Mouse (Mus musculus) myocyte (in vitro differentiated cells): Measurements from ENCODE around the gene Fcrla. TPM values are rescaled to one million over a fixed set of nuclear protein-coding genes. Genes with fewer than 3 reads are reported as not detected.

Experiments used
- H3K27me3 ChIP-seq: one replicate; pipeline ENCODE4 v1.6.1; 2011; ENCODE audit not compliant: control insufficient read depth, insufficient read depth, insufficient read length
- H3K36me3 ChIP-seq: one replicate; pipeline ENCODE4 v1.6.1; 2011; ENCODE audit not compliant: control insufficient read depth, insufficient read depth
- H3K4me2 ChIP-seq: one replicate; pipeline ENCODE4 v1.6.1; 2011; ENCODE audit warnings: low read depth, control low read depth
- H3K4me3 ChIP-seq: one replicate; pipeline ENCODE4 v1.5.1; 2011; ENCODE audit warnings: mild to moderate bottlenecking, control low read depth, moderate library complexity
- H3K79me2 ChIP-seq: one replicate; pipeline ENCODE4 v1.6.1; 2011; ENCODE audit not compliant: control insufficient read depth, insufficient read depth
- H3ac ChIP-seq: one replicate; pipeline ENCODE4 v1.6.1; 2011; ENCODE audit not compliant: control insufficient read depth, insufficient read length
- CEBPB ChIP-seq: IDR thresholded peaks from 2 replicates; pipeline ENCODE4 v1.6.1; 2011; ENCODE audit warnings: mild to moderate bottlenecking, moderate library complexity; ENCODE audit not compliant: poor library complexity, insufficient read depth, severe bottlenecking
- E2F4 ChIP-seq: IDR thresholded peaks from one replicate; pipeline ENCODE4 v1.6.1; 2011; ENCODE audit warnings: mild to moderate bottlenecking, control low read depth, moderate library complexity; ENCODE audit not compliant: insufficient read depth
- MAX ChIP-seq: IDR thresholded peaks from one replicate; pipeline ENCODE4 v1.6.1; 2011; ENCODE audit warnings: low read depth, mild to moderate bottlenecking, control low read depth
- MYOD1 ChIP-seq, 3 experiments: IDR thresholded peaks; one replicate each; pipeline ENCODE4 v1.6.1; 2011; ENCODE audit warnings: control low read depth in 2 of 3, low read depth in 2 of 3, mild to moderate bottlenecking in 2 of 3, moderate library complexity in 1 of 3; ENCODE audit not compliant: insufficient read length in 2 of 3, control insufficient read depth in 1 of 3
- MYOG ChIP-seq, 3 experiments: IDR thresholded peaks; one replicate each; pipeline ENCODE4 v1.6.1; 2011; ENCODE audit warnings: control low read depth in 2 of 3, low read depth in 2 of 3, mild to moderate bottlenecking in 2 of 3; ENCODE audit not compliant: insufficient read length in 2 of 3, control insufficient read depth in 1 of 3, insufficient read depth in 1 of 3
- POLR2A ChIP-seq: IDR thresholded peaks from one replicate; pipeline ENCODE4 v1.6.1; 2011; ENCODE audit warnings: low read depth, mild to moderate bottlenecking, control low read depth, moderate library complexity; ENCODE audit not compliant: insufficient read length
- POLR2AphosphoS2 ChIP-seq: IDR thresholded peaks from one replicate; pipeline ENCODE4 v1.6.1; 2011; ENCODE audit warnings: low read depth, control low read depth; ENCODE audit not compliant: insufficient read length
- REST ChIP-seq: IDR thresholded peaks from one replicate; pipeline ENCODE4 v1.6.1; 2011; ENCODE audit warnings: mild to moderate bottlenecking, control low read depth, moderate library complexity; ENCODE audit not compliant: insufficient read depth, insufficient read length
- SRF ChIP-seq: IDR thresholded peaks from one replicate; pipeline ENCODE4 v1.6.1; 2011; ENCODE audit warnings: low read depth; ENCODE audit not compliant: control insufficient read depth, insufficient read length
- TCF12 ChIP-seq: IDR thresholded peaks from one replicate; pipeline ENCODE4 v1.6.1; 2011; ENCODE audit warnings: mild to moderate bottlenecking, control low read depth; ENCODE audit not compliant: poor library complexity, insufficient read depth, severe bottlenecking
- TCF3 ChIP-seq: IDR thresholded peaks from one replicate; pipeline ENCODE4 v1.6.1; 2011; ENCODE audit warnings: low read depth, control low read depth; ENCODE audit not compliant: insufficient read length
- USF1 ChIP-seq: IDR thresholded peaks from one replicate; pipeline ENCODE4 v1.6.1; 2011; ENCODE audit warnings: low read depth, mild to moderate bottlenecking, control low read depth, moderate library complexity
- polyA plus RNA-seq: library from polyadenylated mRNA; unstranded; fragments of >200 nt; fragmentation: generic; extraction: Trizol; gene quantifications from one replicate; pipeline ENCODE4 v1.2.1, GENCODE M21; 2012; ENCODE audit warnings: missing spikeins

Gene Fcrla
- polyA plus RNA-seq, 1 experiment, result not detected

- TF ChIP-seq CEBPB, result no peak
- TF ChIP-seq REST, result no peak
- TF ChIP-seq MYOD1 (IDR thresholded peaks at IDR 0.05; ENCODE audit: control insufficient read depth in 1 of 3, insufficient read length in 2 of 3, low read depth in 2 of 3), result no peak
- no peak for TF ChIP-seq SRF
- no peak for TF ChIP-seq USF1
- no peak for TF ChIP-seq MYOG (IDR thresholded peaks at IDR 0.05; ENCODE audit: control insufficient read depth in 1 of 3, insufficient read depth in 1 of 3, insufficient read length in 2 of 3, low read depth in 2 of 3)
- no peak for TF ChIP-seq TCF3
- TF ChIP-seq TCF12, result no peak
- TF ChIP-seq MAX, result no peak
- TF ChIP-seq POLR2AphosphoS2, result no peak
- TF ChIP-seq E2F4, result no peak
- no peak for TF ChIP-seq POLR2A
- Histone ChIP-seq H3ac (no peak overlapping the region), H3K27me3 (no peaks in the 10 kb centered on the region), H3K4me3 (no peak overlapping the region), H3K36me3 (no peaks in the 10 kb centered on the region), H3K4me2 (no peak overlapping the region), H3K79me2 (no peaks in the 10 kb centered on the region)
Observed at GRCm38 (mm10) chr1:170924485-170924884, 2.9 kb downstream of the Fcrla start.

GRCm38 (mm10) chr1:170919308-170919707, 8.1 kb downstream of the Fcrla start:
- H3K4me3 ChIP-seq, result no peak overlapping the region
- H3K36me3 ChIP-seq, result no peaks in the 10 kb centered on the region

GRCm38 (mm10) chr1:170915657-170916056, 11.7 kb downstream of the Fcrla start:
- no peak overlapping the region for H3K4me2 ChIP-seq
- no peak overlapping the region for H3ac ChIP-seq
- TF ChIP-seq MAX (no peak), MYOD1 (IDR thresholded peaks at IDR 0.05; ENCODE audit: control insufficient read depth in 1 of 3, insufficient read length in 2 of 3, low read depth in 2 of 3) (no peak), REST (no peak), E2F4 (no peak), POLR2AphosphoS2 (no peak), TCF3 (no peak), USF1 (no peak), TCF12 (no peak), MYOG (IDR thresholded peaks at IDR 0.05; ENCODE audit: control insufficient read depth in 1 of 3, insufficient read depth in 1 of 3, insufficient read length in 2 of 3, low read depth in 2 of 3) (no peak), SRF (no peak), CEBPB (no peak), POLR2A (no peak)
- H3K4me3 ChIP-seq, result no peak overlapping the region
- H3K27me3 ChIP-seq, result no peaks in the 10 kb centered on the region
- H3K36me3 ChIP-seq, result no peaks in the 10 kb centered on the region
- no peaks in the 10 kb centered on the region for H3K79me2 ChIP-seq

More at GRCm38 (mm10) chr1:170919308-170919707, 8.1 kb downstream of the Fcrla start:
- Histone ChIP-seq H3K79me2 (no peaks in the 10 kb centered on the region), H3K27me3 (no peaks in the 10 kb centered on the region), H3K4me2 (no peak overlapping the region), H3ac (no peak overlapping the region)
- TF ChIP-seq CEBPB (no peak), TCF3 (no peak), REST (no peak), TCF12 (no peak), E2F4 (no peak), POLR2A (no peak), USF1 (no peak), POLR2AphosphoS2 (no peak), MYOG (IDR thresholded peaks at IDR 0.05; ENCODE audit: control insufficient read depth in 1 of 3, insufficient read depth in 1 of 3, insufficient read length in 2 of 3, low read depth in 2 of 3) (no peak), SRF (no peak), MYOD1 (IDR thresholded peaks at IDR 0.05; ENCODE audit: control insufficient read depth in 1 of 3, insufficient read length in 2 of 3, low read depth in 2 of 3) (no peak), MAX (no peak)

- Histone ChIP-seq H3K4me2 (peak within 1 kb of the TSS; percentile 62), H3K27me3 (no peaks in the 10 kb centered on the region), H3K79me2 (no peaks in the 10 kb centered on the region), H3K36me3 (no peaks in the 10 kb centered on the region), H3ac (no peak within 1 kb of the TSS), H3K4me3 (no peak within 1 kb of the TSS)
- TF ChIP-seq CEBPB (no peak), MAX (no peak), SRF (no peak), MYOD1 (IDR thresholded peaks at IDR 0.05; ENCODE audit: control insufficient read depth in 1 of 3, insufficient read length in 2 of 3, low read depth in 2 of 3) (no peak), USF1 (no peak), E2F4 (no peak), POLR2A (no peak), REST (no peak), POLR2AphosphoS2 (no peak), TCF3 (no peak), TCF12 (no peak), MYOG (IDR thresholded peaks at IDR 0.05; ENCODE audit: control insufficient read depth in 1 of 3, insufficient read depth in 1 of 3, insufficient read length in 2 of 3, low read depth in 2 of 3) (no peak)
Observed at GRCm38 (mm10) chr1:170912891-170913615, 14.3 kb downstream of the Fcrla start, which contains the start of gene Fcrlb. TSS of gene Fcrlb (minus strand) at chr1:170912941.
